Mouse (Mus musculus) intestine, postnatal 0 days (tissue): ENCODE results near the gene Ndufs6. TPM values are rescaled to one million over a fixed set of nuclear protein-coding genes. Genes with fewer than 3 reads are reported as not detected.

Experiments
- ATAC-seq: fragments of 200-750 bp; cut with Nextera tagmentation; 2 replicates; pipeline ENCODE4 v1.8.0; 2017; ENCODE audit warnings: mild to moderate bottlenecking, moderate TSS enrichment, moderate library complexity
- H3K27ac ChIP-seq: fragments of 300-500 bp; sonication (generic); 2 replicates; pipeline ENCODE4 v1.5.1; 2014; ENCODE audit warnings: mild to moderate bottlenecking, low read depth, low read length, moderate library complexity
- H3K27me3 ChIP-seq: fragments of 300-500 bp; sonication (generic); replicated peaks from 2 replicates; pipeline ENCODE4 v1.6.1; 2014; ENCODE audit warnings: low read length, mixed read lengths; ENCODE audit not compliant: control insufficient read depth, insufficient read depth
- H3K36me3 ChIP-seq: fragments of 300-500 bp; sonication (generic); 2 replicates; pipeline ENCODE4 v1.6.1; 2014; ENCODE audit warnings: mild to moderate bottlenecking, moderate library complexity; ENCODE audit not compliant: control insufficient read depth, insufficient read depth
- H3K4me1 ChIP-seq: fragments of 300-500 bp; sonication (generic); replicated peaks from 2 replicates; pipeline ENCODE4 v1.6.1; 2014; ENCODE audit warnings: antibody characterized with exemption, low read length, mixed read lengths; ENCODE audit not compliant: control insufficient read depth, insufficient read depth
- H3K4me2 ChIP-seq: fragments of 300-500 bp; sonication (generic); replicated peaks from 2 replicates; pipeline ENCODE4 v1.6.1; 2014; ENCODE audit warnings: low read depth, mild to moderate bottlenecking, moderate library complexity
- H3K4me3 ChIP-seq: fragments of 300-500 bp; sonication (generic); 2 replicates; pipeline ENCODE4 v1.5.1; 2014; ENCODE audit warnings: low read depth, low read length
- H3K9ac ChIP-seq: fragments of 300-500 bp; sonication (generic); 2 replicates; pipeline ENCODE4 v1.6.1; 2014; ENCODE audit warnings: mild to moderate bottlenecking, low read depth, low read length
- H3K9me3 ChIP-seq: fragments of 300-500 bp; sonication (generic); 2 replicates; pipeline ENCODE4 v1.6.1; 2016; ENCODE audit warnings: mixed run types; ENCODE audit not compliant: control insufficient read depth
- CTCF ChIP-seq: sonication (generic); IDR thresholded peaks from 2 replicates; pipeline ENCODE4 v1.5.1; 2016; ENCODE audit warnings: low read depth, mild to moderate bottlenecking, control low read depth, antibody characterized with exemption, moderate library complexity
- WGBS: fragments of 180-500 bp; shearing (Covaris S2); extraction: QIAGEN DNeasy Blood & Tissue Kit; methylation state at CpG from one replicate; pipeline ENCODE4 v1.1.7; 2014; 5-methylcytosine and 5-hydroxymethylcytosine counted together
- polyA plus RNA-seq: library from polyadenylated mRNA; unstranded; fragments of >200 nt; fragmentation: Nextera tagmentation; extraction: Ambion mirVana; gene quantifications from 2 replicates; pipeline ENCODE4 v1.2.1, GENCODE M21; 2015

The Ndufs6 gene
- polyA plus RNA-seq, 1 experiment from 2014 or later: 577 TPM

- Histone ChIP-seq H3K4me3 (no peak overlapping the region), H3K27ac (no peak overlapping the region), H3K4me2 (no peak overlapping the region), H3K36me3 (no peaks in the 10 kb centered on the region), H3K9ac (no peak overlapping the region), H3K27me3 (no peaks in the 10 kb centered on the region), H3K9me3 (no peaks in the 10 kb centered on the region), H3K4me1 (no peaks in the 10 kb centered on the region)
- 56% methylated on average over 3 of the region's 3 CpGs for WGBS
- no peak for ATAC-seq
- TF ChIP-seq CTCF: peak; percentile 48
These were observed 23.6 kb upstream of the Ndufs6 start for GRCm38 (mm10) chr13:73351910-73352309.

- no peak for ATAC-seq
- Histone ChIP-seq H3K27me3 (no peaks in the 10 kb centered on the region), H3K27ac (no peak overlapping the region), H3K9me3 (no peaks in the 10 kb centered on the region), H3K36me3 (no peaks in the 10 kb centered on the region), H3K4me2 (no peak overlapping the region), H3K4me1 (no peaks in the 10 kb centered on the region), H3K9ac (no peak overlapping the region), H3K4me3 (no peak overlapping the region)
- no peak for TF ChIP-seq CTCF
- 62% methylated on average over 9 of the region's 9 CpGs for WGBS
These were observed 22.4 kb upstream of the Ndufs6 start for GRCm38 (mm10) chr13:73350741-73351140.

GRCm38 (mm10) chr13:73347922-73348650 lies 19.7 kb upstream of the Ndufs6 start:
- Histone ChIP-seq H3K9me3 (no peaks in the 10 kb centered on the region), H3K9ac (no peak overlapping the region), H3K27me3 (no peaks in the 10 kb centered on the region), H3K27ac (no peak overlapping the region), H3K36me3 (no peaks in the 10 kb centered on the region), H3K4me2 (no peak overlapping the region), H3K4me1 (no peaks in the 10 kb centered on the region), H3K4me3 (no peak overlapping the region)
- 78% methylated on average over 7 of the region's 7 CpGs for WGBS
- no peak for TF ChIP-seq CTCF
- ATAC-seq: no peak

GRCm38 (mm10) chr13:73347171-73347570 lies 18.8 kb upstream of the Ndufs6 start:
- 58% methylated on average over 3 of the region's 3 CpGs for WGBS

GRCm38 (mm10) chr13:73346743-73347142 lies 18.4 kb upstream of the Ndufs6 start:
- no peaks in the 10 kb centered on the region for H3K36me3 ChIP-seq
- WGBS: 84% methylated on average over 4 of the region's 4 CpGs
- H3K4me2 ChIP-seq: no peak overlapping the region
- no peaks in the 10 kb centered on the region for H3K4me1 ChIP-seq
- no peak for ATAC-seq
- no peak overlapping the region for H3K27ac ChIP-seq
- no peak overlapping the region for H3K9ac ChIP-seq
- H3K27me3 ChIP-seq: no peaks in the 10 kb centered on the region
- H3K4me3 ChIP-seq: no peak overlapping the region
- TF ChIP-seq CTCF: no peak
- H3K9me3 ChIP-seq: no peaks in the 10 kb centered on the region

More at GRCm38 (mm10) chr13:73347171-73347570, 18.8 kb upstream of the Ndufs6 start:
- TF ChIP-seq CTCF: no peak
- H3K4me3 ChIP-seq: no peak overlapping the region
- no peaks in the 10 kb centered on the region for H3K9me3 ChIP-seq
- no peaks in the 10 kb centered on the region for H3K4me1 ChIP-seq
- no peak for ATAC-seq
- no peak overlapping the region for H3K27ac ChIP-seq
- no peaks in the 10 kb centered on the region for H3K36me3 ChIP-seq
- no peak overlapping the region for H3K4me2 ChIP-seq
- H3K27me3 ChIP-seq: no peaks in the 10 kb centered on the region
- H3K9ac ChIP-seq: no peak overlapping the region

GRCm38 (mm10) chr13:73346131-73346530 lies 17.8 kb upstream of the Ndufs6 start:
- Histone ChIP-seq H3K27me3 (no peaks in the 10 kb centered on the region), H3K36me3 (no peaks in the 10 kb centered on the region), H3K4me3 (no peak overlapping the region), H3K4me1 (no peaks in the 10 kb centered on the region), H3K27ac (no peak overlapping the region), H3K4me2 (no peak overlapping the region), H3K9ac (no peak overlapping the region), H3K9me3 (no peaks in the 10 kb centered on the region)
- WGBS: 21% methylated on average over 2 of the region's 2 CpGs
- no peak for TF ChIP-seq CTCF
- no peak for ATAC-seq
